Mouse (Mus musculus): ENCODE data around the gene Rnf115. TPM values are rescaled to one million over a fixed set of nuclear protein-coding genes. Genes with fewer than 3 reads are reported as not detected.
A peak's percentile ranks its signal among the peaks of the same experiment; 100 is the strongest.

Gene Rnf115
- polyA plus RNA-seq, 1 experiment from 2014 or later = 54.2 TPM

GRCm38 (mm10) chr3:96698993-96699690, 28.3 kb upstream of the Rnf115 start:
- DNase-seq = no peak
- H3K27me3 ChIP-seq (ENCODE audit: insufficient read depth, low read length) = 0 out of 2 replicates have a peak, but pooled peaks cover 3% of the 10 kb centered on the region
- H3K9ac ChIP-seq = no peak overlapping the region
- H3K36me3 ChIP-seq (ENCODE audit: insufficient read depth) = peaks cover 44% of the 10 kb centered on the region
- peaks cover 10% of the 10 kb centered on the region; the same call in 1 of the 2 replicates for H3K4me1 ChIP-seq (ENCODE audit: insufficient read depth)
- H3K4me2 ChIP-seq = no peak overlapping the region
- no peak for ATAC-seq (ENCODE audit: insufficient read depth)
- TF ChIP-seq CTCF (IDR thresholded peaks at IDR 0.05; ENCODE audit: low read depth) = no peak
- H3K4me3 ChIP-seq (ENCODE audit: low read depth, low read length) = no peak overlapping the region
- no peaks in the 10 kb centered on the region for H3K9me3 ChIP-seq (ENCODE audit: low read depth, low read length)
- H3K27ac ChIP-seq (ENCODE audit: low read depth) = no peak overlapping the region
- WGBS = 36% methylated on average over 19 of the region's 19 CpGs

GRCm38 (mm10) chr3:96700376-96700775, 27.1 kb upstream of the Rnf115 start:
- TF ChIP-seq CTCF (IDR thresholded peaks at IDR 0.05; ENCODE audit: low read depth) = peak; percentile 55
- no peak overlapping the region for H3K4me3 ChIP-seq (ENCODE audit: low read depth, low read length)
- no peak overlapping the region for H3K4me2 ChIP-seq
- no peak overlapping the region for H3K9ac ChIP-seq
- no peak for ATAC-seq (ENCODE audit: insufficient read depth)
- 55% methylated on average over 7 of the region's 7 CpGs for WGBS
- H3K4me1 ChIP-seq (ENCODE audit: insufficient read depth) = peaks cover 10% of the 10 kb centered on the region; the same call in 1 of the 2 replicates
- peak; percentile 69 for DNase-seq
- H3K27ac ChIP-seq (ENCODE audit: low read depth) = no peak overlapping the region
- 0 out of 2 replicates have a peak, but pooled peaks cover 3% of the 10 kb centered on the region for H3K27me3 ChIP-seq (ENCODE audit: insufficient read depth, low read length)
- no peaks in the 10 kb centered on the region for H3K9me3 ChIP-seq (ENCODE audit: low read depth, low read length)
- H3K36me3 ChIP-seq (ENCODE audit: insufficient read depth) = peaks cover 57% of the 10 kb centered on the region

- Histone ChIP-seq H3K36me3 (ENCODE audit: insufficient read depth) (peaks cover 61% of the 10 kb centered on the region), H3K4me1 (ENCODE audit: insufficient read depth) (peaks cover 6% of the 10 kb centered on the region; the same call in 1 of the 2 replicates), H3K9me3 (ENCODE audit: low read depth, low read length) (no peaks in the 10 kb centered on the region), H3K4me3 (ENCODE audit: low read depth, low read length) (no peak overlapping the region), H3K27me3 (ENCODE audit: insufficient read depth, low read length) (0 out of 2 replicates have a peak, but pooled peaks cover 3% of the 10 kb centered on the region), H3K27ac (ENCODE audit: low read depth) (no peak overlapping the region), H3K9ac (no peak overlapping the region), H3K4me2 (no peak overlapping the region)
- ATAC-seq (ENCODE audit: insufficient read depth) (no peak), DNase-seq (no peak)
- TF ChIP-seq CTCF (IDR thresholded peaks at IDR 0.05; ENCODE audit: low read depth) = no peak
- WGBS = 79% methylated on average over 4 of the region's 4 CpGs
These were observed 26.5 kb upstream of the Rnf115 start for GRCm38 (mm10) chr3:96701003-96701402.

GRCm38 (mm10) chr3:96704778-96705177, 22.7 kb upstream of the Rnf115 start:
- WGBS = 62% methylated on average over 11 of the region's 11 CpGs
- no peak overlapping the region for H3K4me3 ChIP-seq (ENCODE audit: low read depth, low read length)
- peaks cover 57% of the 10 kb centered on the region for H3K36me3 ChIP-seq (ENCODE audit: insufficient read depth)
- TF ChIP-seq CTCF (IDR thresholded peaks at IDR 0.05; ENCODE audit: low read depth) = peak; percentile 54
- H3K27ac ChIP-seq (ENCODE audit: low read depth) = no peak overlapping the region
- no peaks in the 10 kb centered on the region for H3K4me1 ChIP-seq (ENCODE audit: insufficient read depth)
- no peak overlapping the region for H3K4me2 ChIP-seq
- H3K27me3 ChIP-seq (ENCODE audit: insufficient read depth, low read length) = no peaks in the 10 kb centered on the region; the same call in 1 of the 2 replicates
- DNase-seq (no peak), ATAC-seq (ENCODE audit: insufficient read depth) (no peak)
- no peaks in the 10 kb centered on the region for H3K9me3 ChIP-seq (ENCODE audit: low read depth, low read length)
- no peak overlapping the region for H3K9ac ChIP-seq

GRCm38 (mm10) chr3:96706217-96706616, 21.2 kb upstream of the Rnf115 start:
- Histone ChIP-seq H3K9ac (no peak overlapping the region), H3K4me1 (ENCODE audit: insufficient read depth) (no peaks in the 10 kb centered on the region), H3K4me3 (ENCODE audit: low read depth, low read length) (no peak overlapping the region), H3K9me3 (ENCODE audit: low read depth, low read length) (no peaks in the 10 kb centered on the region), H3K4me2 (no peak overlapping the region), H3K36me3 (ENCODE audit: insufficient read depth) (peaks cover 55% of the 10 kb centered on the region), H3K27ac (ENCODE audit: low read depth) (no peak overlapping the region), H3K27me3 (ENCODE audit: insufficient read depth, low read length) (no peaks in the 10 kb centered on the region; the same call in 1 of the 2 replicates)
- 87% methylated on average over 11 of the region's 11 CpGs for WGBS
- no peak for ATAC-seq (ENCODE audit: insufficient read depth)
- DNase-seq = no peak
- no peak for TF ChIP-seq CTCF (IDR thresholded peaks at IDR 0.05; ENCODE audit: low read depth)

GRCm38 (mm10) chr3:96706984-96707383, 20.5 kb upstream of the Rnf115 start:
- H3K4me3 ChIP-seq (ENCODE audit: low read depth, low read length) = no peak overlapping the region
- no peak for TF ChIP-seq CTCF (IDR thresholded peaks at IDR 0.05; ENCODE audit: low read depth)
- H3K27ac ChIP-seq (ENCODE audit: low read depth) = no peak overlapping the region
- 57% methylated on average over 7 of the region's 7 CpGs for WGBS
- peaks cover 55% of the 10 kb centered on the region for H3K36me3 ChIP-seq (ENCODE audit: insufficient read depth)
- H3K27me3 ChIP-seq (ENCODE audit: insufficient read depth, low read length) = no peaks in the 10 kb centered on the region; the same call in 1 of the 2 replicates
- no peak for DNase-seq
- no peak overlapping the region for H3K4me2 ChIP-seq
- H3K9me3 ChIP-seq (ENCODE audit: low read depth, low read length) = no peaks in the 10 kb centered on the region
- H3K4me1 ChIP-seq (ENCODE audit: insufficient read depth) = no peaks in the 10 kb centered on the region
- ATAC-seq (ENCODE audit: insufficient read depth) = no peak
- no peak overlapping the region for H3K9ac ChIP-seq

GRCm38 (mm10) chr3:96707903-96708683, 19.4 kb upstream of the Rnf115 start, which contains the start of gene Nudt17:
Gene Nudt17, minus strand, starts transcription at chr3:96708562.
- TF ChIP-seq CTCF (IDR thresholded peaks at IDR 0.05; ENCODE audit: low read depth) = peak; percentile 79
- H3K4me3 ChIP-seq (ENCODE audit: low read depth, low read length) = peak within 1 kb of the TSS; percentile 45
- DNase-seq (peak; percentile 91), ATAC-seq (ENCODE audit: insufficient read depth) (peak; percentile 91)
- no peaks in the 10 kb centered on the region for H3K4me1 ChIP-seq (ENCODE audit: insufficient read depth)
- no peaks in the 10 kb centered on the region; the same call in 1 of the 2 replicates for H3K27me3 ChIP-seq (ENCODE audit: insufficient read depth, low read length)
- H3K9me3 ChIP-seq (ENCODE audit: low read depth, low read length) = no peaks in the 10 kb centered on the region
- peaks cover 56% of the 10 kb centered on the region for H3K36me3 ChIP-seq (ENCODE audit: insufficient read depth)
- H3K9ac ChIP-seq = peak within 1 kb of the TSS; percentile 53
- peak within 1 kb of the TSS; percentile 86 for H3K4me2 ChIP-seq
- WGBS = 5% methylated on average over 42 of the region's 42 CpGs
- H3K27ac ChIP-seq (ENCODE audit: low read depth) = no peak within 1 kb of the TSS
